Mouse (Mus musculus) urinary bladder, adult 2 months (tissue): ENCODE measurements around the gene Bsdc1. TPM values are rescaled to one million over a fixed set of nuclear protein-coding genes. Genes with fewer than 3 reads are reported as not detected.
"Not testable (repeated sequence)": the region's sequence is repeated elsewhere in the genome, so short reads cannot be mapped to it uniquely, and the experiment has no call there.

Source experiments
- DNase-seq: peaks from one replicate; pipeline ENCODE4 v3.0.0; 2022; ENCODE audit warnings: low spot score
- polyA plus RNA-seq: library from polyadenylated mRNA; depleted of rRNA; stranded (reverse); fragments of >200 nt; gene quantifications from 2 replicates; pipeline ENCODE4 v1.2.3, GENCODE M21; 2012; rRNA removed

Bsdc1 gene
- polyA plus RNA-seq, 1 experiment: 15.0 TPM

GRCm38 (mm10) chr4:129513086-129513767 is 51.8 kb downstream of the Bsdc1 start, which contains the start of gene Marcksl1:
Gene Marcksl1, plus strand, starts transcription at chr4:129513581.
- DNase-seq: peak; percentile 84

- DNase-seq: no peak
These were observed 52.5 kb downstream of the Bsdc1 start for GRCm38 (mm10) chr4:129513891-129514290.

GRCm38 (mm10) chr4:129514300-129514898 is 53.0 kb downstream of the Bsdc1 start:
- DNase-seq: peak; percentile 49

GRCm38 (mm10) chr4:129516925-129517324 is 55.5 kb downstream of the Bsdc1 start:
- DNase-seq: no peak

GRCm38 (mm10) chr4:129518519-129518918 is 57.1 kb downstream of the Bsdc1 start:
- DNase-seq: no peak

- no peak for DNase-seq
These were observed 64.0 kb downstream of the Bsdc1 start for GRCm38 (mm10) chr4:129525338-129525737.

- DNase-seq: no peak
These were observed 64.5 kb downstream of the Bsdc1 start for GRCm38 (mm10) chr4:129525889-129526288.

GRCm38 (mm10) chr4:129528901-129529300 is 67.5 kb downstream of the Bsdc1 start:
- DNase-seq: not testable (repeated sequence)

Other genes with a start within 250 kb of the Bsdc1 start
- 29.7 and 32.1 TPM in 2 replicates for gene C77080, start 200.2 kb upstream of the Bsdc1 start, polyA plus RNA-seq
- gene Sync, start 174.0 kb upstream of the Bsdc1 start, polyA plus RNA-seq: 3.1 and 4.0 TPM in 2 replicates
- gene Rbbp4, start 126.2 kb upstream of the Bsdc1 start, polyA plus RNA-seq: 65.1 and 72.2 TPM in 2 replicates
- gene Zbtb8os, start 125.9 kb upstream of the Bsdc1 start, polyA plus RNA-seq: 45.4 and 52.6 TPM in 2 replicates
- gene Zbtb8a, start 83.5 kb upstream of the Bsdc1 start, polyA plus RNA-seq: 18.7 and 21.0 TPM in 2 replicates
- gene Zbtb8b, start 20.7 kb upstream of the Bsdc1 start, polyA plus RNA-seq: 1.8 and 3.0 TPM in 2 replicates
- 0.15 TPM in 1 of 2 replicates, not detected in the other for gene Tssk3, start 29.4 kb downstream of the Bsdc1 start, polyA plus RNA-seq
- 0.73 and 0.94 TPM in 2 replicates for gene Fam229a, start 29.6 kb downstream of the Bsdc1 start, polyA plus RNA-seq
- gene Marcksl1, start 52.0 kb downstream of the Bsdc1 start, polyA plus RNA-seq: 151 and 161 TPM in 2 replicates
- gene Hdac1, start 81.1 kb downstream of the Bsdc1 start, polyA plus RNA-seq: 101 and 112 TPM in 2 replicates
- gene Lck, start 112.1 kb downstream of the Bsdc1 start, polyA plus RNA-seq: 2.9 and 3.7 TPM in 2 replicates
- 4.0 and 4.7 TPM in 2 replicates for gene Fam167b, start 117.0 kb downstream of the Bsdc1 start, polyA plus RNA-seq
- 246 and 264 TPM in 2 replicates for gene Eif3i, start 139.1 kb downstream of the Bsdc1 start, polyA plus RNA-seq
- 159 and 183 TPM in 2 replicates for gene Tmem234, start 139.1 kb downstream of the Bsdc1 start, polyA plus RNA-seq
- gene Dcdc2b, start 152.7 kb downstream of the Bsdc1 start, polyA plus RNA-seq: 5.6 and 7.6 TPM in 2 replicates
- gene Iqcc, start 157.5 kb downstream of the Bsdc1 start, polyA plus RNA-seq: 29.4 and 32.6 TPM in 2 replicates
- gene Ccdc28b, start 162.4 kb downstream of the Bsdc1 start, polyA plus RNA-seq: 48.4 and 49.4 TPM in 2 replicates
- 29.9 and 30.0 TPM in 2 replicates for gene Txlna, start 179.5 kb downstream of the Bsdc1 start, polyA plus RNA-seq
- 35.8 and 37.8 TPM in 2 replicates for gene Kpna6, start 211.2 kb downstream of the Bsdc1 start, polyA plus RNA-seq
- 16.6 and 19.9 TPM in 2 replicates for gene Tmem39b, start 235.3 kb downstream of the Bsdc1 start, polyA plus RNA-seq